Mouse (Mus musculus) lung, postnatal 36 days (tissue): ENCODE results near the gene Cpb2.
A peak's percentile ranks its signal among the peaks of the same experiment; 100 is the strongest.

Experiments
- DNase-seq: peaks from one replicate; pipeline ENCODE4 v3.0.0; 2022; ENCODE audit warnings: mixed read lengths

Gene Cpb2

DNA sequence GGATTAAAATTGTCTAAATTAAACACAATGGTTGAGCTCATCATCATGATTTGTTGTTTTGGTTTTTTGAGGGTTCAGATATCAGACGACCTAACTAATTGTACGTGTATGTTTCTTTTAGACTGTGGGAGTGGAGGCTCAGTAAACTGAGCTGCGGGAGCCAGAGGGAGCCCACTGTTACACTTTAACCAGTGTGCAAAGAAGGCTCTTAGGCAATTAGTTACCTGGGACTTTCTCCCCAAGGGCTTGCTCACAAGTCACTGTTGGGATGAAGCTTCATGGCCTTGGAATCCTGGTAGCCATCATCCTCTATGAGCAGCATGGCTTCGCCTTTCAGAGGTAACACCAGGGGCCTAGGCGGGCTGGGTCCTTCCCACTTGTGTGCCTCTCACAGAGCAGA lies at the start of gene Cpb2:
Gene Cpb2 (plus strand): TSS at position 201 of the 400 bp plus-strand sequence.
- DNase-seq, result no peak

DNA sequence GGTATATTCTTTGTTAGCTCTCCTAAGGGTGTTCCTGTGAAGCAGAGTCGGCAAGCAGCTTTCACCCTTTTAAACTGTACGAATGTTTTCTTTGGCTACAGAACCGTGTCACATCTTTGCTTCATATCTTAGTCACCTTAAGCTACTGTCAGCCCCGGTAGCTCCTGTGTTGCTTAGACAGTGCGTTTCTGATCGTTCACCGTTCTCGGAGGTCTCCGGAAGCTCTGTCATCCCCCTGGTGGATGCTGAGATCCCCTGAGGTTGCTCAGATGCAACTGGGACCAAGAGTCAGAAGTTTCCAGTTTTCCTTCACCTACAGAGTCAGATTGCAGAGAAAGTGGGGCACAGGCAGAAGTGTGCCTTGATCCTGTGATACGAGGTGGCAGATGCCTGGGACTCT lies 49.7 kb upstream of the Cpb2 start:
- DNase-seq, result no peak

DNA sequence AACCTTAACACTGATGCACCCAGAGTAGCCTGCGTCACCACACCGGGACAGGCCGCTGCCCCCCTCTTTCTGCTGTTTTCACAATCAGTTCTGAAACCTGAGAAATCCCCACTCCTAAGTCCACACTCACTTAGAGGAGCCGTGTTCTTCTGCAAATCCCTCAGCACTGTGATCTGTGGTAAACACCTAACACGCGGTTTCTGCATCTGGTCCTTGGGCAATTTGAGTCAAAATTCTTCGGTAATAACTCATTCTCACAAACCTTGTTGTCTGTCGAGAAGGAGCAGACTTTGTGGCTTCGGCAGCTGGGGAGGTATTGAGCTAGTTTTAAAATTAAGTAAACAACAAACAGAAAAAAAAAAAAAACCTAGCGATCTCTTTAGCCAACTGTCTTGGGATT lies 49.2 kb upstream of the Cpb2 start:
- no peak for DNase-seq

DNA sequence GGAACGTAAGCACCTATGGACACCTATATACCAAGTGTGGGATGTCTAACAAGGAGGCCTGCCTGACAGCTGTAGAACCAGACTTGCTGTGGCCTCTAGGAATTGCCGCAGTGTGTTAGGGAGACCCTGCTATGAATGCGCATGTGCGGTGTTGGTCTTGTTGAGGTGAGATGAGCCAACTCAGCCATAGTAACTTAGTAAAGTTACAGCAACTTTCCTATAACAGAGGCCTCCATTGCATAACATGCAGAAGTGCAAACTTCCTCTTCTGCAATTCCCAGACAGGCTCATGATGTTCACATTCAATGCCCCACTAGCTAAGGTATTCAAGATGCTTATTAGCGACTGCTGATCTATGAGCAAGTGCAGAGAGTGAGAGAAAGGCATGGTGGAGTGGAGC lies 46.6 kb upstream of the Cpb2 start:
- peak; percentile 74 for DNase-seq

DNA sequence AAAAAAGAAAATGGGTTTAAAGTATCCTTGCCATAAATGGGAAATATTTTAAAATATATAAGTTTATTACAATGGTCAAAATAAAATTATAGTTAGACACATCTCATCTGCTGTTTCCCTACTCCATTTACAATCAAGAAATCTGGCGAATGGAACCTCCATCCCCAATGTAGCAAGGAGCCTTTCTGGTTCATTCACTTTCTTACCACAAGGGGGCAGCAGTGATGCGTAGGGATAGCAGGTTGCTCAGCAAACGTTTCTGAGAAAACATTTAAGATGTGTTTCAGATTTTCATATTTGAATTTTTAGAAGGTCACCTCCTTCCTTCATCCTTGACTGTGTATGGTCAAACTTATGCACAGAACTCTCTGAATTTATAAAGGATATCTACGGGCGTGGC lies 45.1 kb upstream of the Cpb2 start:
- peak; percentile 77 for DNase-seq

DNA sequence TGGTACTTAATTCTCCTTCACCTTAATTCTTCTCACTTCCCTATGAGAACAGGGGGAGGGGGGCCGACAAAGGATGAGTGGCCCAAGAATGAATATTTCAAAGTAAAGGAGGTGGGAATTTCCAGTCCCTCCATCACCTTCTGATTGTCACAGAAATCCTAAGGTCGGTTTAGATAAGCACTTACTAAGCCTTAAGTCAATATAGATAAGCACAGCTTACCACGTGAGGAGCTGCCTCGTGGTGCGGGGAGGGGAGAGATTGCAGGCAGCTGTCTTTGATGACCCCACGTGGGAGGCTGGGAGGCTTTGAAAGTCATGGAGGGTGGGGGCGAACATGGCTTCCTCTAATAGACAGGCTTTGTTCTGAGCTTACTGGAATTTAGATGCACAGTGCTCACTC lies 44.4 kb upstream of the Cpb2 start:
- no peak for DNase-seq

DNA sequence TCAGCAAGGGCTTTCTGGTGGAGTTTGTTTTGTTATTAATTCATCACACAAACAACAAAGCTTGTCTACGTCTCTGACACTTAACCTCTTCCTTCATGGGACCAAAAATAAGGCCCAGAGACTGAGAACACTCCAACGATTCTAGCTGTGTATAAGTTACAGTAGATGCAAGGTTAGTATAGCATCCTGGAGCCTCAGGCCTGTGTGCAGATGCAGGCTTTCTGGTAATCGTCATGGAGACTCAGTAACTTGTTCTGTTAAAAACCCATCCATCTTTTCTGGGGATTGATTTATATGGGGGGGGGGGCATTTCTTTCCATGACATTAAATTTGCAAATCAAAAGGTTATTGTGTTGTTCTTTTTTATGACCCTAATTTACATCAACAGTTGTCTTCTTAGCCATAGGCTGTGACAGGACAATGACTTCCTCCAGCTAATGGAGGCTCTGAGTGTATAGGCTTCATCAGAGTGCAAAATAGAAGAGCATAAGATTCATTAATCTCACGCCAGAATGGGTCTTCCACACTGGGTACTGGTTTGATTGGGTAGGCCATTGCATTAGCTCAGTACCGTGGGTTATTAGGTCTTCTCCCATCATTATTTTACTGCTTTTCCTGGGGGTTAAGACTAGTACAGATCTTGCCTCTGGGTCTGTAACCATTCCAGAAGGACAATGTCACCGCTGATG lies 36.6 kb upstream of the Cpb2 start:
- DNase-seq, result no peak

DNA sequence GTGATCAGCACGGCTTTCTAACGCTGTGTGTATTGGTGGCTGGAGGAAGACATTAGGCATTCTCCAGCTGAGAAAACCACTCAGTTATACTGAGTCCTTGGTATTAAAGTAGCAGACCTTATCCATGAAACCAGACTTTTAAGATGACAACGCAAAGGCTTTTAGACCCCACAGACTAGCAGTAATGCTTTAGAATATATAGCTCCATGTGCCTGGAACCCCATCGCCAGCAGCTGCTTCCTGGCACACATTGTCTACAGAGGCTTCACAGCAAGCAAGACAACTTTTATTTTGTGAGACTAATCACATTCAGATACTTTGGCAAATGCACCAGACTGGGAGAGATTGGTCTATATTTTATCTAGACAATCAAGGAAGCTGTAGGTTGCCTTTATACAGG lies 35.8 kb upstream of the Cpb2 start:
- DNase-seq, result no peak

DNA sequence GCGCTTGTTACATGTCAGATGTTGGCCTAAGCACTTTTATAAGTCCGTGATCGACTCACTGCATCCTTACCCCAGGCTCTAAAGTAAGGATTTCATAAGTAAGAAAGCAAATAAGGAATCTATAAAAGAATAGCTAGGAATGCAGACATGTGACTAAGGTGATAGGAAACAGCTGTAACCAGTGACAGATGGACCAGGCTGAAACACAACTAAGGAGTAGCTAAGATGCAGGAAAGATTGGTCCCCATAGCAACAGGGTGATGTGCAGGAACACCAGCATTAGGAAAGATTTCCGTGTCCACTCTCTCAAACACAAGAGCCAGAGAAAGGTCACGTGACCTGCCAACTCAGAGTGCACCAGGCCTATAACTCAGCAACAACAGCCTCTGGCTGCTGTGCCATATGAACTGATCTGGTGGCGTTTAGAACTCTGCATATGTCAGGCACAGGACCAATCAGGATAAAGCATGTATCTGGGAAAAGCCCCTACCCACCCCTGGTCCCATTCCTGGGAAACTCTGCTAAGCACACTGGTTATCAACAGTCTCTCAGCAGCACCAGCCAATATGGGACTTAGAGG lies 33.4 kb upstream of the Cpb2 start:
- DNase-seq, result no peak

DNA sequence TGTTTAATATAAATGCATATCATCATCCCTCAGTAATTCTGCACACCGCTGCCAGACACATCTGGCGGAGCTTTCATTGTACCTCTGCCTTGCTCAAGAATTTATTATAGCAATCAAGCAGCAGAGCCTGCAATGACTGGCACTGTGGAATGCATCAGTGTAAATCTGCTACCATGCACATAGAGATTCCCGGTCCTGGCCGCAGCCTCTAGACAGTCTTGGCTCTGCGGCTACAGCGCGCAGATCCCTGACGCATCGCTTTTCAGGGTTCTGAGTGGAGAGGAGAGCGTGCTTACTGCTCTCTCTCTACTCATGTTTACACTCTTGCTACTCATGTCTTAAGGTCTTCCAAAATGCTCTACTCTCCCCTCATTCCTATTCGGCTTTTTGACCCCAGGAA lies 28.3 kb upstream of the Cpb2 start:
- DNase-seq, result no peak

DNA sequence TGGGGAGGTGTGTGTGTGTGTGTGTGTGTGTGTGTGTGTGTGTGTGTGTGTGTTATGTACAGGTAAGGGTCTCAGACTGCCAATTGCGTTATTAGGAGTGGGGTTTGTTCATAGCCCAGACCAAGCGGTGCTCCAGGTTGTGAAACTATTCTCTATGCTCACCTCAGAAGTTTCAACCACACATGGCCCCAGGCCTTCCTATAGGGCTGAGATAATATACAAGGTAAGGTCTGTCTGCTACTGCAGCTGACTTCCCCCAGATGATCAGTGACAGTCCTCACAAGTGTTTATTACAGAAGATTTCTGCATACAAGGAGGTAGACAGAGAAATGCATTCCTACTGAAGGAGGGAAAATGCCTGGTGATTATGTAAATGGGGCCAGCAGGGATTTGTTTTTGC lies 23.2 kb upstream of the Cpb2 start:
- no peak for DNase-seq

DNA sequence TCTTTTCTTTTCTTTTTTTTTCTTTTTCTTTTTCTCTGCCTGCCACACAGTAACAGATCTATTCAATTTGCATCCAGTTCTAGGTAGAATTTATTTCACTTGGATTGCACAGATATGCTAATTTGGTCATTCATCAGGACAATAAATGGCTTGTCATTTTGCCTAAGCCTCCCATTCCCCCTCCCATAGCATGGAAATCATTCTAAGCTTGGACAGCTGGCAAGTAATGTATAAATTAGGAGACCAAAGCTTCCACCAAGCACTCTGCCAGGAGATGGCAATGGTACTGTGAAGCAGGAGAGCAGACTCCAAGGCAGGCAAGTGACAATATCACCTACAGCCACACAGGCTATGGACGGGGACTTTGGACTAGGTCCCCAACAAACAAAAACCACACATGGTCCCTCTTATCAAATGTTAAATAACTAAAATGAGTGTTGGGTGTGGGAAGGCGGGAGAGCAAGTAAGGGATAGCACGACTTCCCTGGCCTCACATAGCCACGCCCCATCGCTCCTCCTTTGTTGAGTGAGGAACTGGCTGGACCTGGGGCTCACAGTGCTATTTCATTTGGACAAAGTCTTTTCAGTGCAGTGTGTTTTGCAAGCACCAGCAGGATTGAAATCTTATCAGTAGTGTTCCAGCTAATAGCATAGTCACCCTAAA lies 22.7 kb upstream of the Cpb2 start:
- DNase-seq, result no peak

DNA sequence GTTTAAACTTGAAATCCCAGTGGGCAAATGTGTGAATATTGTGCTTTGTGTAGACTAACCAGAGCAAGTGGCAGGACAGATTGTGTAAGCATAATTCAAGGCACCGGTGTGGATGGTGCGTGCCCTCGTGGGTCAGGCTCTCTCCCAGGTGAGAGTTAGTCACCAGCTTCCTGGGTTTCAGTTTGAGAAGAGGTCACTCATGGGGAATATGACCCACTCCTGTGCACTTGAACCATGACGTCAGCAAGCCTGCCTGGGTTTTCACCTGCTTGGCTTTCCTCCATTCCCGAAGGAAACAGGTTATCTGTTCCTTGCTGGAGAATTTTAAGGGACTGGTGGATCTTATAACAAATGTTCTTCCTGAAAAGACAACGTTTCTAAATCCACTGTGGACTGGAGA lies 19.7 kb upstream of the Cpb2 start:
- DNase-seq, result peak; percentile 56

DNA sequence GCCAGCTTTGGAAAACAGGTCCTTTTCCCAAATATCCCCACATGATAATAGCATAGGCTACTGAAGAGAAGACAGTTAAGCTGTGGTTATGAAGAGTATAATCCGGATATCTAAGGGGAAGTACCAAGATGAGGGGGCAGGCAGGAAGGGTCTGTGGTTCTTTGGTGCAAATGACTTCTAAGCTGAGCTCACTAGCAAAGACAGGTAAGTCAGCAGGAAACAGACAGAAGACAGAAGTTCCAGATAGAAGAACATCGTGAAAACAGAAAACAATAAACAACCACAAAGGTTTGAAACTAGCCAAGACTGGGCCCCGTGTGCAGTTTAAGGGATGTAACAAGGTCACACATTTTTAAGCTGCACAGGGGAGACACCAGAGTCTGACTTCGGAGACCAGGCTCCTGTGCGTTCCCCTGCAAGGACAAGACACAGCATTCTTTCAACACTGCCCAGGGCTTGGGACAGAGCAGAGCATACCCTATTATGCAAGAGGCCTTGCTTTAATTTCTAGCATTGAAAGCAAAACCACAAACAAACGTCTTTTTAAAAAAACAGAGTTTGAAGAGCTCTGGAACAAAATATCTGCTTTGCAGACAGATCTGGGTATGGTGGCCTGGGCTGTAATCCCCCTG lies 14.5 kb upstream of the Cpb2 start:
- no peak for DNase-seq

DNA sequence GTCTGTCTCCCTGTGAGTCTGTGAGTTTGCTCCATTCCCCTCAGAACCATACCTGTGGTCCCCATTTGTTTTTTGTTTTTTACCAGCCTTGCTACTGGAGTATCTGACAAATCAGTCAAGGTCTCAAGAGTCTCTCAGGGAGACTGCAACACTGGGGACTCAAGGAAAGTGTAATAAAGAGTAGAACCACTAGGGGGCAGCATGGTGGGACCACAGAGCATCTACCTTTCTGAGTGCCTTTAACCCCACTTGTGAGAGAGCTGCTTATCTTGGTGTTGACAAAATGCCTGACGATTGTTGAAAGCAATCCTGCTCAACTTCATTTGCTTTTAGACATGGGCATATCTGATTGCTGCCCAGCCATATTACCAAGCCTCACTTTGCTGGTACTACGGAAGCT lies 12.3 kb upstream of the Cpb2 start:
- peak; percentile 66 for DNase-seq

DNA sequence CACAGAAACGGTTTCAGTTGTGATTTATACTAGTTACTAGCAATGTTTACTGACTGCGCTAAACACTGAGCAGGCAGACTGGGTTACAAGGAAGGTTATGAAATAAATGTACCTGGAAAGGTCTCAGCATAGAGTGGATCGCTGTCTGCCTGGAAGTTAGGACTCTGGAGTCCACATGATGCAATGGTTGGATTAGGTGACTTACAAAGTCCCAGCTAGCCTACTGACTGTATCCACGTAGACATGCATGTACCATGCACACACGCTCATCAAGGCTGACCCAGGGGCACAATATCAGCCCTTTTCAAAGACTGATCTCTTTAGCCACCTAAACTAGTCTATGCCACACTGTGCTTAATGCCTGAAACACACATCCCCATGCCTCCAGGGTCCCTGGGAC lies 9.0 kb upstream of the Cpb2 start:
- no peak for DNase-seq

DNA sequence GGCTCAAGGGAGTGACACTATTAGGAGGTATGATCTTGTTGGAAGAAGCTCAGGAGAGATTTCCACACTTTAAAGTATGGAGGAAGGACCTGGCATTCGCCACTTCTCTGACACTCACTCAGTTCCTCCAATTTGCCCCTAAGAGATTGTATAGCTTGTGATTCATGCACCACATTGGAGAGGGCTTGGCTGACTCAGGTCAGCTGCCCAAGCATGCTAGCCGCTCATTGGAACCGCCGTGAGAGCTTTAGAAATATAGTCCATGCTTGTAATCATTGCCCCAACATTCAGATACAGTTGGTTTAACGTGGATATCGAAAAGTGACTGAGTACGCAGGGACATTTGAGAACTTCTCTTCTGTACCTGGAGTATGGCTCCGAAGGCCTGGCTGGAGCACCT lies 6.5 kb upstream of the Cpb2 start:
- DNase-seq, result no peak

DNA sequence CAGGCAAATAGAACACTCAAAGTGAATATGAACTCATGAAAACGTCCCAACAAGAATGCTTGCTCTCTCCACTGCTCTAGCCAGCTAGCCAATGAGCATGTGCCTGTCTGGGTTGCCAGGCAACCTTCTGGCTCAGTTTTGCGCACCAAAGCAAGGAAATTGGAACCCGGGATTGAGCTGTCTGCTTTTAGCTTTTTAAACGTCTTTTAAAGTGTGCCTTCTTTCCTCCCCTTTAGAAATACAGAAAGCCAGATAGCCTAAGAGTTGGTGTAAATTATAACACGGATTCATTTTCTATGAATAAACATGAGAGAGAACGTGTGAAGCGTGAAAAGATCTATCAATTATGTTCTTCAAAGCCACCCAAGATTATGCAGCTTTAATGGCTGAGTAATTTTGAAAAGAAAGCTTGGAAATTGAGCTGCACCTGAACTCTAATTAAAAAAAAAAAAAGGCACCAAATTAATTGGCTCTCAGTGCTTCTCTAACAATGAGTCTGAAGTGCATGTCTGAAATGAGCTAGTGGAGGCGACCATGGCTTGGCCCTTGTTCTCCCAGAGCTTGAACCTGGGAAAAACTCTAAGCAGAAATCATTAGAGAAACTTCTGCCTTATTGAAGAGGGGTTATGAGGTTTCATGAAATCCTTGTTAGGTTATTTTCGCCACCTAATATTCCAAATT lies 6.0 kb upstream of the Cpb2 start:
- DNase-seq, result no peak

DNA sequence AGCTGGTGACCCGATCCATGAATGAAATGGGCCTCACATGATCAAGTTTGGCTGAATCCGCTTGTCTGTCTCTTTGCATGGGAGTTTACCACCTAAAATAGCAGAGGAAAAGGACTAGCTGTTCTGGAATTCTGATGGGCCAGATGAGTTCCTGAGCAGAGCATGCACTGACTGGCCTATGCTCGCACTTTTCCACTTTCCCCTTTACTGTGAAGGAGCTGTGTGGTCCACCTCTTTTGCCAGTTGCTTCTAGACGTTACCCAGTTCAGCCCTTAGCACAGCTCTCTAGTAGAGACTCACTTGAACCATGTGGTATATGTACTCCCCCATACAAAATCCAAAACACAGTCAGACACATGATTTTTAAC lies 5.5 kb upstream of the Cpb2 start:
- no peak for DNase-seq

DNA sequence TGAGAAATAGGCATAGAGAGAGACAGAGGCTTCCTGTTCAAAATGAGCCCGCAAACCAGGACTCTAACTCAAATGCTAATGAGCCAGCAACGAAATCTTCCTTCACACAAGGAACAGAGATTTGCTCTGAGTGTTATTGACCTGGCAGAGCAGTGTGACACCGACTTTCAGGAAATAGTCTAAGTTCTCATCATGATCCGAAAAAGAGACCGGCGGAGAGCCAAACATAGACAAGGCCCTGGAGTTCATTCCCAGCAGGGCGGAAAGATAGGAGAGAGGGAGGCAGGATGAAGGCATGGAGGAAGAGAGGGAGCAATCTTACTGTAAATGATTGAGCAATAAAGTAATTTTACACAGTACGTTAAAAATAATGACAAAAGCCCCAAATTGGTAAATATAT lies 5.0 kb upstream of the Cpb2 start:
- no peak for DNase-seq

DNA sequence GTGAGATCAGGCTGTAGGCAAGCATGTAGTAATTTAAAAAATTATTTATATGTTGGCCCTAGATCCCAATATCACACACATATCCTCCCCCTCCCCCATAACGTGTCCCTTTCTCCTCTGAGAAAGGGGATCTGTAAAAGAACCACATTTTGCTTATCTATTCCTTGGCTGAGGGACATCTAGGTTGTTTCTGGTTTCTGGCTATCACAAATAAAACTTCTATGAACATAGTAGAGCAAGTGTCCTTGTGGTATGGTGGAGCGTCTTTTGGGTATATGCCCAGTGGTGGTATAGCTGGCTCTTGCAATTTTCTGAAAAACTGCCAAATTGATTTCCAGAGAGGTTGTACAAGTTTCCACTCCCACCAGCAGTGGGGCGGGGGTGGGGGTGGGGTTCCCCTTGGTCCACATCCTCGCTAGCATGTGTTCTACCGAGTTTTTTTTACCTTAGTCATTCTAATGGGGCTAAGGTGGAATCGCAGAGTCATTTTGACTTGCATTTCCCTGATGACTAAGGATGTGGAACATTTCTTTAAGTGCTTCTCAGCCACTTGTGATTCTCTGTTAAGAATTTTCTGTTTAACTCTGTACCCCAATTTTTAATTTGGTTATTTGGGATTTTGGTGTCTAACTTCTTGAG lies 3.9 kb upstream of the Cpb2 start:
- DNase-seq, result no peak

DNA sequence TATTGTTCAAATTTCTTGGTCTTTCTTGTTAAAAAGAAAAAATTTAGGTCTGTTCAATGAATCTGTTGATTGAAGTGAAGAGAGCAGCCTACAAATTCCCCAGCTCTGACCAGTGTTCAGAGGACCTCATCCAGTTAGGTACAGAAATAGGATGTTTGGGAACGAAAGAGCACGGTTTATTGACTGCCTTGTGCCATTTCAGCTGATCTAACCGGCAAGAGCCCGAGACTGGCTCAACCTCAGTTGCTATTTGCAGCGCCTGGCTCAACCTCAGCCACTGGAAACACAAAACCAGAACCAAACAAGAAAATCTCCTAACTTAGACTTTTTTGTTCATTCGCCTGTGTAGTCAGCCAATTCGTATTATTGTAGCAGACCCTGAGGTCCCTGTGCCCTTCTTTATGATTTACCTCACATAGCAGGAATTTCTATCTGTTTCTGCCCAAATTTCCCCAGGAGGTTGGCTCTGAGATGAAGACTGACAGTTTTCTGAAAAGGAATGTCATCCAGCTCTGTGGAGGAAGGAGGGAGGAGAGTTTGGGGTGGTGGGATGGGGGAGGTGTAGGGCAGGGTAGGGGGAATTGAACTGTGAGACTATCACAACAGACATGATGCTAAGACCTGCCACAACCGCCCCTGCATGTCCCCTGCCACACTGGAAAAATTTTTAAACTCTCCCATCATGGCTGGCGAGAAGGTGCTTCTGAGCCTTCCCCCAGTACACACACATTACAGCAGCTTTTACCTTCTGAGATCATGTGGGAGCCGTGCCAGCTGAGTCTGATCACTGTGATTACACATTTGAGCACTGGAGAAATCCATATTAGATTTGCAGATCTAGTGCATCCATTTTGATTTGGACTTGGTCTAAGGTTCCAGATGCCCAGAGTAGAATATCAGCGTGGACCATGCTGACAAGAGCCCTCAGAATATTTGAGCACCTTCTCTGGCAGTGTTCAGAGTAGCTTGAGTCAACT lies 4.2 kb downstream of the Cpb2 start:
- DNase-seq, result no peak
